Mouse (Mus musculus): ENCODE measurements around the gene Umps. TPM values are rescaled to one million over a fixed set of nuclear protein-coding genes. Genes with fewer than 3 reads are reported as not detected.

The Umps gene
- total RNA-seq (2021), result 10 to 100 TPM; 14.3 to 16.9 TPM

GRCm38 (mm10) chr16:33966538-33967282, at the start of gene Umps:
Gene Umps (minus strand): TSS chr16:33967038.
- peak; percentile 73 to 79 for DNase-seq (ENCODE audit: extremely low spot score in 1 of 2, low spot score in 1 of 2)

- DNase-seq (ENCODE audit: extremely low spot score in 1 of 2, low spot score in 1 of 2), result no peak
These were observed 45.4 kb upstream of the Umps start for GRCm38 (mm10) chr16:34011991-34012845.

GRCm38 (mm10) chr16:34009567-34009966, 42.7 kb upstream of the Umps start:
- DNase-seq (ENCODE audit: extremely low spot score in 1 of 2, low spot score in 1 of 2), result no peak

GRCm38 (mm10) chr16:34005986-34006385, 39.1 kb upstream of the Umps start:
- DNase-seq (ENCODE audit: extremely low spot score in 1 of 2, low spot score in 1 of 2), result no peak

- peak in 1 of 2 experiments; percentile 52 for DNase-seq (ENCODE audit: extremely low spot score in 1 of 2, low spot score in 1 of 2)
These were observed 37.3 kb upstream of the Umps start for GRCm38 (mm10) chr16:34004128-34004578.

- peak in 1 of 2 experiments; percentile 3 for DNase-seq (ENCODE audit: extremely low spot score in 1 of 2, low spot score in 1 of 2)
These were observed 36.8 kb upstream of the Umps start for GRCm38 (mm10) chr16:34003566-34004127.

- DNase-seq (ENCODE audit: extremely low spot score in 1 of 2, low spot score in 1 of 2), result no peak
These were observed 33.9 kb upstream of the Umps start for GRCm38 (mm10) chr16:34000715-34001114.

- DNase-seq (ENCODE audit: extremely low spot score in 1 of 2, low spot score in 1 of 2), result peak in 1 of 2 experiments; percentile 56
These were observed 32.5 kb upstream of the Umps start for GRCm38 (mm10) chr16:33999388-33999787.

GRCm38 (mm10) chr16:33998011-33998410, 31.2 kb upstream of the Umps start:
- no peak for DNase-seq (ENCODE audit: extremely low spot score in 1 of 2, low spot score in 1 of 2)

- DNase-seq (ENCODE audit: extremely low spot score in 1 of 2, low spot score in 1 of 2), result peak in 1 of 2 experiments; percentile 63
These were observed 29.2 kb upstream of the Umps start for GRCm38 (mm10) chr16:33996030-33996429.

- DNase-seq (ENCODE audit: extremely low spot score in 1 of 2, low spot score in 1 of 2), result no peak
These were observed 28.7 kb upstream of the Umps start for GRCm38 (mm10) chr16:33995496-33995895.

- no peak for DNase-seq (ENCODE audit: extremely low spot score in 1 of 2, low spot score in 1 of 2)
These were observed 27.5 kb upstream of the Umps start for GRCm38 (mm10) chr16:33994321-33994720.

- no peak for DNase-seq (ENCODE audit: extremely low spot score in 1 of 2, low spot score in 1 of 2)
These were observed 23.9 kb upstream of the Umps start for GRCm38 (mm10) chr16:33990712-33991111.

GRCm38 (mm10) chr16:33989106-33989505, 22.3 kb upstream of the Umps start:
- no peak for DNase-seq (ENCODE audit: extremely low spot score in 1 of 2, low spot score in 1 of 2)

GRCm38 (mm10) chr16:33988358-33989012, 21.6 kb upstream of the Umps start:
- DNase-seq (ENCODE audit: extremely low spot score in 1 of 2, low spot score in 1 of 2), result peak in 1 of 2 experiments; percentile 65

- DNase-seq (ENCODE audit: extremely low spot score in 1 of 2, low spot score in 1 of 2), result no peak
These were observed 20.2 kb upstream of the Umps start for GRCm38 (mm10) chr16:33986993-33987392.

GRCm38 (mm10) chr16:33985372-33985771, 18.5 kb upstream of the Umps start:
- DNase-seq (ENCODE audit: extremely low spot score in 1 of 2, low spot score in 1 of 2), result no peak

GRCm38 (mm10) chr16:33983712-33984111, 16.9 kb upstream of the Umps start:
- no peak for DNase-seq (ENCODE audit: extremely low spot score in 1 of 2, low spot score in 1 of 2)

- no peak for DNase-seq (ENCODE audit: extremely low spot score in 1 of 2, low spot score in 1 of 2)
These were observed 13.0 kb upstream of the Umps start for GRCm38 (mm10) chr16:33979855-33980254.

- no peak for DNase-seq (ENCODE audit: extremely low spot score in 1 of 2, low spot score in 1 of 2)
These were observed 424 bp upstream of the Umps start for GRCm38 (mm10) chr16:33967283-33967640.

Data from layer of hippocampus, postnatal 25 days (tissue).